Mouse (Mus musculus): ENCODE data around the gene Pkd1l2. TPM values are rescaled to one million over a fixed set of nuclear protein-coding genes. Genes with fewer than 3 reads are reported as not detected.

The Pkd1l2 gene
- total RNA-seq, 2 experiments from 2014 or later, result 0.08 to 0.19 TPM

GRCm38 (mm10) chr8:117082947-117083559 is 804 bp upstream of the Pkd1l2 start:
- DNase-seq, result no peak

DNA sequence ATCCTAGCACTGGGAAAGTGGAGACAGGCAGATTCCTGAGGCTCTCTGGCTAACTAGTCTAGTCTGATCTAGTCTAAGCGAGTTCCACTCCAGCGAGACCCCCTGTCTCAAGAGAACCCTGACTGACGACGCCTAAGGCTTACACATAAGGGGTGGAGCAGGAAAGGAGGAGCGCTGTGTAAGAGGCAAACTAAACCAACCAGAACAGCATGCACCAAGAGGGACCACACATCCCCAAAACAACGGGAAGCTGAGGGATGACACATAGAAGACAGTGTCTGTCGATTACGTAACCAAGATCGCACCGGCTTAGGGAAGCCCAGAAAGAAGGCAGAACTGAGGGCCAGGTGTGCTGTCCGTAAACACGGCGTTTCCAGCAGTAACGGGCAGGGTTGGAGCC is 2.6 kb downstream of the Pkd1l2 start:
- no peak for DNase-seq

DNA sequence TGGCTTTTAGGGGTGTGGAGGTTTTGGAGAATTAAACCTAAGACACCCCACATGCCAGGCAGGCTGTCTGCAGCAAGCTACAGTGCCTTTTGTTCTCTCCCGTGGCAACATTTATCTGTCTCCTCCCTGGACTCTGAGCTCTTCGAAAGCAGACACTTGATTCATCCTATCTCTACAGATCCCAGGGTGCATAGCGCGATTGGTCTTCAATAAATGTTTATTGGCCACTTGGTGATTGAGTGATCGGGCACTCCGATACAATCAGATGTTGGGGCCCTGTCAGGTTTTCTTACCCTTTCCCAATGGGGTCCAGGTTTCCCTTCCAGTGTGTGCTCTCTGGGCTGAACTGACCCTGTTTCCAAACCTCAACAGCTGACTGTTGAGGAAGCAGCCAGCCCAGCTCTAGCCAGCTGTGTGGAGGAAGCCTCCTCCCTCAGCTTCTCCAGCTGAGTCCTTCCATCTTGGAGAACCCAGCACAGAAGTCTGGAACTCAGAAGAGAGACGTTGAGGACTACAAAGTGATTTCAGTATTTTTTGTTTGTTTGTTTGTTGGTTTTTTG is 3.8 kb downstream of the Pkd1l2 start:
- no peak for DNase-seq

DNA sequence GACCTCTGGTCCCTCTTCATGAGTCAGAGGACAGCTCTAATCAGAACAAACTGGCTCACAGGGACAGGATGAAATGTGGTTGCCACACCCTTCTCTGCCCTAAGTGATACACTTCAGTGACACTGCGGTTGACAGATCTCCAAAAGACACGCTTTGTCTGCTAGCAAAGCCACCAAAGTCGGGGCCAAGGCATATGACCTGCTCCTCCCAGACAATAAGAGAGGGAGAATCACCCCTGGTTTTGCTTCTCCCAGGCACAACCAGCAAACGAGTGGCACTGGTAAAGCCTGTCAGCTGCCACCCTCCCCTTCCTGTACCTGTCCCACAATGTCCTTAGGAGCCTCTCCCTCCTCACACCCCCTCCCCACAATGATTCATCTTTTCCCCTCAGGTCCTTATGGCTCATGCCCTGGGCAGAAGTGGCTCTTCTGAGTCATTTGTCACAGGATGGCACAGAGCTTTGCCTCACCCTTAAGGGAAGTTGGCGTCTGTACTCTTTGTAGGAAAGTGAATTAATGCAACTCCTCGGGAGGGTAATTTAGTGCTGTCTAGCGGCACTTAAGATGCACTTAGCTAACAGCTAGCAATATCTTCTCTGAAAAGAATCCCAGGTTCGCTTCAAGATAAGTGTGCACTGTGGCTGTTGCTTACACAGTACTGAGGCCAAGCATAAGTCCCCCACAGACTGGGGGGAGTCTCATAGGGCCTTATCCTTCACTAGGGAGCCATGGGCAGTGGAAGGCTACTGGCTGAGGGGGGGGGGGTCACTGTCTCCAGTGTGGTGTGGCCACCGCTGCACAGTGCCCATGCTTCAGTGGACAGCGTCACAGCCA is 7.7 kb downstream of the Pkd1l2 start:
- no peak for DNase-seq

- DNase-seq, result no peak
Measured at GRCm38 (mm10) chr8:117069708-117070107, 12.5 kb downstream of the Pkd1l2 start.

DNA sequence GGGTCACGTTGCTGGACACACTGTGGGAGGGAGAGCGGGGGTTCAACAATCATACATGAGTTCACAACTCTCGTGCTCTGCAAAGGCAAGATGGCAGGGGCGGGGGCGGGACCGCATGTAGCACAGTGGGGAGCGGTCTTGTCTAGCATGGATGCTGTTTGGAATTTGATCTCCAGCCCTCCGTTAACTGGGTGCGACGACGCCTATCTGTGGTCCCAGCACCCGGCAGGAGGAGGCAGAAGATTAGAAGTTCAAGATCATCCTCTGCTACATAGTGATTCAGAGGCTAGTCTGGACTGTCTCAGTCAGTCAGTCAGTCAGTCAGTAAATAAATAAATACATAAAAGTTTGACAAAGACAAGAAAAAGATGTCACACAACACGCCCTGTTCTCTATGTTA is 14.0 kb downstream of the Pkd1l2 start:
- DNase-seq, result no peak

- no peak for DNase-seq
Measured at GRCm38 (mm10) chr8:117067396-117067795, 14.9 kb downstream of the Pkd1l2 start.

- no peak for DNase-seq
Measured at GRCm38 (mm10) chr8:117066955-117067354, 15.3 kb downstream of the Pkd1l2 start.

DNA sequence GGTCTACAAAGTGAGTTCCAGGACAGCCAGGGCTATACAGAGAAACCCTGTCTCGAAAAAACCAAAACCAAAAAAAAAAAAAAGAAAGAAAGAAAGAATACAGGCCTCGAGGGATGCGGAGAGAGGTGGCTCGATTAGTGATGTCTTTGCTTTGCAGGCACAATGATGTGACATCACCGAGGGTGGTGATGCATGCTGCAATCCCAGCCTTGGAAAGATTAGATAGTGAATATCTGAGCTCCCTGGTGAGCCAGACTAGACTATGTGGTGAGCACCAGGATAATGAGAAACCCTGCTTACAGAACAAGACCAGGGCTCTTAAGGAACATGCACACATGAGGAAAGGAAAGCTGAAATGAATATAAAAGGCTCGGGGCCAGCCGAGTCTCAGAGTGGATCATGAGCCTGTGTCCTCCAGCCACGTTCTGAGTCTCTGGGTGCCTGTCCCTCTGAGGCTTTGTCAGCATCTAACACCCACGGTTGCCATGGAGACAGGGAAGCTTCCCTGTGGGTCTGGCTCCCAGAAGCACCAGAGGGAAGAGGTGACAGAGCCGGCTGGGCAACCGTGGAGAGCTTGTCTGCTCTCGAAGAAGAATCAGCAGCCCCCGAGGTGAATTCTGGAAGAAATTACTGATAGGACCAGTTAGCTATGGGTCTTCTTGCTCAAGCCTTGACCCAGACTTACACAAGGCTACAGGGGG is 20.9 kb downstream of the Pkd1l2 start:
- no peak for DNase-seq

- no peak for DNase-seq
Measured at GRCm38 (mm10) chr8:117060306-117060705, 21.9 kb downstream of the Pkd1l2 start.

DNA sequence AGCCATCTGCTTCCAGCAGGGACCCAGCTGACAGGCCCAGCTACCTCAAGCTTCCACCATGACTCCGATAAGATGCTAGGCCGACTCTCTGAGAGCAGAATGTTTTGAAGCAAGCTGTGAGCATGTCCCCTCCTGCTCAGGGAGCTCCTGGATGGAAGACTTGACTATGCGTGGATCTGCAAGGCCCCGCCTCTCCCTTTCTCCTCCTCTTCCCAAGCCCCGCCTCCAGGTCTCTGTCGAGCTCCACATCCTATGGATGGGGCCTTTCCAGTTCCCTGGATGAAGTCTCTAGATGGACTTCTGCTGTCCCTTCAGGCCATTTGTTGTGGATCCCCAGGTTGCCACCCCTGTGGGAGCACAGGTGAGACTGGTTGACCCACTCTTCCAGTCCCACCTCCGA is 23.2 kb downstream of the Pkd1l2 start:
- DNase-seq, result no peak

- DNase-seq, result no peak
Measured at GRCm38 (mm10) chr8:117055097-117055496, 27.2 kb downstream of the Pkd1l2 start.

DNA sequence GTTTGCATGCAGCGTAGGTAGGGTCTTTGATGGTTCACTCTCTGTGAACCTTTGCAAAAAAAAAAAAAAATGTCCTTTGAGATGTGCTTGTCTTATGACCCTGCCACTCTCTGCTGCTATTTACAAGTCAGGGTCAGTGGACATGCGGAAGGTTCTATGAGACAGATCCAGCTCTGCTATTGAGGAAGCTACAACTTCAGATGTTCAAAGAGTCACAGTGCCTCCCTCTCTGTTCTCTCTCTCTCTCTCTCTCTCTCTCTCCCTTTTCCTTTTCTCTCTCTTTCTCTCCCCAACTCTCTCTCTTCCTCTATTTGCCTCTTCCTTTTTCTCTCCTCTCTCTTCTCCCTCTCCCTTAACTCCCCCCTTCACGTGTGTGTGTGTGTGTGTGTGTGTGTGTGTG is 28.1 kb downstream of the Pkd1l2 start:
- DNase-seq, result no peak

DNA sequence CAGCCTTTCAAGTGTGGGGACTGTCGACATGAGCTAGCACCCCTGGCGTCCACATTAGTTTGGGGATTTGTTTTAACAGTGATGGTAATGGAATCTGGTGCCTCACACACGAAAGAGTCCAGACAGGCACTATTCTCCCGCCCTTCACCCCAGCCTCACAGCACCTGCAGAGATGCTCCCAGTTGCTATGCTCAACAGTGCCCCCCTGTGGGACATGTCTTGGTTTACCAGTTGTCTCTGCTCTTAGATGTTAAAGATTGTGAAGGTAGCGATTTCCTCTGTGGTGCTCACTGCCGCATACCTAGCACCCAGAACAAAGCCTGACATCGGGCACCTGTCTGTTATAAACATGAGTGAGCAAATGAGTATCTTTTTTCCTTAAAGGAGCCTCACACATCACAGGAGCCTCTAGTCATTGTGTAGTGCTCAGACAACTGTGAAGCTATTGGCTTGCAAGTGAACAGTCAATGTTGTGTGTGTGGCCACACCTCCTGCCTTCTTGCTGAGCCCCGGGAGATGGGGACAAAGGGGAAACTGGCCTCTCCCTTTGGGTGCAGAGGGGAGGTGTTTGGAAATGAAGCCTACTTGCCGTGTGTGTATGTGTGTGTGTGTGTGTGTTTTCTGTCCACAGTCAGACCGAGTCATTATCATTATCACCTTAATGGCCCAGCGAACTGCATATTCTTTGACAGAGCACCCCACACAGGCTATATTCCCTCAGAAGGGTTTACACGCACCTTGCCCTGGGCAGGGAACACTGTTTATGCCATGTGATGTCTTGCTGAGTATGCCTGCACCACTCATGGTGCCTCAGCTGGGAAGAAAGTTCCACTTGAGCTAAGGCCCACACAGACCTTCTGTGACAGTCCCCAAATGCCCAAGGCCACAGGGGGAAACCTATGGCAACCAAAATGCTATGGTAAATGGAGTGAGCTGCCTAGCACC is 28.8 kb downstream of the Pkd1l2 start:
- DNase-seq, result no peak

DNA sequence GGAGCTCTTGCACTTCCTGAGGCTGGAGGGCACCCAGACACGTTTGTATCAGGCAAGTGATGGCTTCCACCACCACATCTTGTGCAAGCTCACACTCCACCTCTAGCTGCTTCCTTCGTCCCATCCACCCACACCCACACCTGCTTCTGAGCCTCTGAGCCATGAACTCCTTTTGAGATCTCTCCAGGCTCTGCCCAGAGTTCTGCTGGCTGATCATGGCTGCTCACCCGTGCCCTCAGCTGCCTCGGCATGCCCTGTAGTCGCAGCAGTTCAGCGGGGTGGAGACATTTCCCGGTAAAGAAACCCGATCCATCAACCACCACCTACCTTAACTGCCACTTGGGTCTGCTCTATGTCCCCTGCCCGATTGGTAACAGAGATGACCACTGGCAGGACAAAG is 30.9 kb downstream of the Pkd1l2 start:
- DNase-seq, result no peak

- no peak for DNase-seq
Measured at GRCm38 (mm10) chr8:117050763-117051162, 31.5 kb downstream of the Pkd1l2 start.

DNA sequence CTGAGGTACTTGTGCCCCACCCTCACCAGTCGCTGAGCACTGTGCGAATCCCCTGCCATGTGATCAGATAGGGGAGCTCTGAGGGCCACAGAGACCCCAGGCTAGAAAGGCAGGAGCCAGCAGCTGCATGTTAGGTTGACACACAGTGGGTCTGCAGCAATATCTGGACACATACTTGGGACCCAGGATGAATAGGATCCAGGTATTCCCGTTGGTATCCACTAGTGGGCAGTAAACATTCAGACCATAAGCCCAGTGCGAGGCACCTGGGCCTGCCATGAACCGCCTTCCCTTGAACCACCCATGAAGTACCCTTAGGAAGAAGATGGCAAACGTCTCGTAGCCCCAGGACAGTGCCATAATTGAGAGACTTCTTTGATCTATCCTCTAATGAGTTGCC is 32.8 kb downstream of the Pkd1l2 start:
- DNase-seq, result no peak

- DNase-seq, result no peak
Measured at GRCm38 (mm10) chr8:117043584-117043983, 38.7 kb downstream of the Pkd1l2 start.

DNA sequence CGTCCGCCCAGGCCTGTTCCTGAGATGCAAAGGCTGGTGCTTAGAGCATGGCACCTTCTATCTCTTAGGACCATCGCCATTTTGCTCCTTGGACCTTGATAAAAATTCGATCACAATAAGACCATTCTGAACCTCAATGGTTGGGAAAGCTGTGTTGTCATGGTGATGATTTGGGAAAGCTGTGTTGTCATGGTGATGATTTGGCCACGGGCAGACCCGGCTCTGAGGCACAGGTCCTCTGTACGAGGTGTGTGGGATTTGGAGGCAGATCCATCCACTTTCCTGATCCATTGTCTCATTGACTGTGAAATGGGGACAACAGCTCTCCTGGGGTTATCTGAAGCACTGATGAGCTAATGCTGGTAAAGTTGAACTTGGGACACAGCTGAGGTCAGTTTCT is 42.4 kb downstream of the Pkd1l2 start:
- no peak for DNase-seq

DNA sequence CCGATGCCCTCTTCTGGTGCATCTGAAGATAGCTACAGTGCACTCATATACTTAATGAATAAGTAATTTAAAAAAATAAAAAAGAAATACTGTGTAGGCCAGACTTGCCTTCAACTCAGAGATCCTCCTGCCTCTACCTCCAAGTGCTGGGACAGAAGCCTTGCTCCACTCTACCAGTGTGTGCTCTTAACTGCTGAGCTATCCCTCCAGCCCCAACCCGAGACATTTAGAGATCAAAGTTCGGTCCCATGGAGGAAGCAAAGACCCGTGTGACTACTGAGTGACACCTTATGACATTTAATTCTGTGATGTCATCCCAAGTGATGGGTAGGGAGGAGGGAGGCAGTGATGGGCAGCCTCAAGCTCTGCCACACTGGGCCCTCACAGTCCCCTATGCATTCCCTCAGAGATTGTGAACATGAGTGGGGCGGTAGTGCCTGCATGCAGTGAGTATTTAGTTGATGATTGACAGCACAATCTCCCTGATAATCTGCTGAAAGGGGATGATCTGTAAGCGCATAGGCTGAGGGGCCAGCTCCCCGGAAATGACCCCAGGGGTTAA is 44.8 kb downstream of the Pkd1l2 start:
- DNase-seq, result no peak

- no peak for DNase-seq
Measured at GRCm38 (mm10) chr8:117033393-117033792, 48.9 kb downstream of the Pkd1l2 start.

Measured in gastrocnemius, postnatal 25 days (tissue).